Mouse (Mus musculus): ENCODE measurements around the gene Rrm2.

The Rrm2 gene

DNA sequence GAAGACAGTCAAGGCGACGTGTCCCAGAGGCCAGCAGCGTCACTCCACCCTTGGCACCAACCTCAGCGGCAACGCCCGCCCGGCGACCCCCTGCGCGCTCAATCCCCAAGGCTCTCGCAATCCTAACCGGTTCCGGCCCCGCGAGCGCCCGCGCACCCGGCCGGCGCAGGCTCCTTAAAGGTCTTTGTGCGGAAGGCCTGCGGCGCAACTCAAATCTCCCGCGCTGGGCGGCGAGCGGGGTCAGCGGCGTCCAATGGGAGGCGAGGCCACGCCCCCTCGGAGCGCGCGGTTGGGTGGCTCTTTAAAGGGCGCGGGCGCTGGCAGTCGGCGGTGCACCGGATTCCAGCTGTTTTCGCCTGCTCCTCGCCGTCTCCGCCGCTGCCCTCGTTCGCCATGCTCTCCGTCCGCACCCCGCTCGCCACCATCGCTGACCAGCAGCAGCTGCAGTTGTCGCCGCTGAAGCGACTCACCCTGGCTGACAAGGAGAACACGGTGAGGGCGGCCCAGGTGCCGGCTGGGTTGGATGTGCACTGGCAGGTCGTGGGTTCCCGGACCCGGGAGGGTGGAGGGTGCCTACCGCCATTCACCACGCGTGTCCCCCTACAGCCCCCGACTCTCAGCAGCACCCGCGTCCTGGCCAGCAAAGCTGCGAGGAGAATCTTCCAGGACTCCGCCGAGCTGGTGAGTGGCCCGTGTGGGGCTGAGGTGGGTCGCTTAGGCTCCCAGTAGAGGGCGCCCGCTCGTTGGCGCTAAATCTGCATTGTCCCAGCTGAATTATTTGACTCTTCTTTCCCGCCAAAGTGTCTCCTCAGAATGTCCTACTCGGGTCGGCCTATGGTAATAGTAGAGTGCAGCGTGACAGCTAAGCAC lies at the start of gene Rrm2:
TSS of gene Rrm2 (plus strand) at position 288 of the 870 bp plus-strand sequence.
- no peak for TF ChIP-seq GATA4 (IDR thresholded peaks at IDR 0.05; ENCODE audit: insufficient replicate concordance, low read length)

DNA sequence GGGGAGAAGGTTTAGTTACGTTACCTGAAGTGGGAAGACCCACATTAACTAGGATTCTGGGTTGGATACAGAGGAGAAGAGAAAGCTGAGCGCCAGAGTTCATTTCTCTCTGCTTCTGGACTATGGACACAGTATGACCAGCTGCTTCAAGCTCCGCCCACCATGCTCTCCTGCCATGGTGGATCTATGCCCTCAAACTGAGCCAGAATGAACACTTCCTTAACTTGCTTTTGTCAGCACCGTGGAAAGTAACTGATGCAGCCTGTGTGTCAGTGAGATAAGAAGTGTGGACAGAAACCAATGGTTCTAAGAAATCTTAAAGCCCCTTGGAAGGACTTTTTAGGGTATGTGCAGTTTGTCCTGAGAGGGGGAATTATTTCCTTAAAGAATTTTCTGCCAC lies 49.0 kb upstream of the Rrm2 start:
- TF ChIP-seq GATA4 (IDR thresholded peaks at IDR 0.05; ENCODE audit: insufficient replicate concordance, low read length): no peak

DNA sequence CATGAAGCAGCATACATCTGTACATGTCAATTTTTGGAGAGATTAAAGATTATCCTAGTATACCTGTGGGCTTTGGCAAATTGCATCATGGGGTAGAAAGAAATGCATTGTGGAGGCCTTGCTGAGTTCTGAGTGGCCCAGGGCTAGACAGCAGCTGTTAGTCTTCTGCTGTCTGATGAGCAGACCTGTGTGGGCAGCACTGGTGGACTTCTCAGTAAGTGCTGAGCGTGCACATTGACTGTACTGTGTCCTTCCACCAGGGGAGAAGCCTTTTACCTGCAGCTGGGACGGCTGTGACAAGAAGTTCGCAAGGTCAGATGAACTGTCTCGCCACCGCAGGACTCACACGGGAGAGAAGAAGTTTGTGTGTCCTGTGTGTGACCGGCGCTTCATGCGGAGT lies 48.1 kb upstream of the Rrm2 start:
- TF ChIP-seq GATA4 (IDR thresholded peaks at IDR 0.05; ENCODE audit: insufficient replicate concordance, low read length): no peak

DNA sequence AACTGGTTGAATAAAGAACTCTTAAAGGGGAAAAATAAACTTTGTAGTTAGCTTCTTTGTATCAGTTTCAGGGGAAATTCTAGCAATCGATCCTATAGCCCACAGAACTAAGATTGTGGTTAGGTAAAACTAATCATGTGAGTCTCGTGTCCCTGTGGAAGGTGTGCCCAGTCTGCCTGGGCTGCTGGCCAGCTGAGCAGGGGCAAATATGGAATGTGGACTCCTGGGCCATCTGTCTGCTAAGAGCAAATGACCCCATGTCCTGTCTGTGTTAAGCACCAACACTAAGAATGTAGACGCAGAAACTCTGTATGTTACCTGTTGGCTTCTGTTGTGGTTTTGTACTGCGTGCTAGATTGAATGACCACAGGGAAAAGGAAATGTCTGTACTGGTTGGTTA lies 46.9 kb upstream of the Rrm2 start:
- no peak for TF ChIP-seq GATA4 (IDR thresholded peaks at IDR 0.05; ENCODE audit: insufficient replicate concordance, low read length)

DNA sequence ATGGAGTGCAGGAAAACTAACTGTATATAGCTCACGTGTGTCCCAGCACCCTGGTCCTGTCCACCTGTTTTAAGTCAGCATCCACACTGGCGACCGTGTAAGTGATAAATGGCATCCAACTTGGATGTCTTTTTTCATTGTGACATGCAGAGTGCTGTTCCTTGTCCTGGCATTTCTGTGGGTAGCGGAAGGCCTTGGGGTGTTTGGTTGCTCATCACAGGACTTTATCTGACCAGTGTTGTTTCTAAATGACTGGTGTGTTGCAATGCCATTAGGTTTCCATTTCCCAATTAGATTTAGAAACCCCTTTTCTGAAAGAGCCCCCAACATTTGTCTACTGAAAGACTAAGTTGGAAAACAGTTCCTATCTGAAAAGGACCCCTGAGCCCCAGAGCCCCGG lies 45.9 kb upstream of the Rrm2 start:
- no peak for TF ChIP-seq GATA4 (IDR thresholded peaks at IDR 0.05; ENCODE audit: insufficient replicate concordance, low read length)

DNA sequence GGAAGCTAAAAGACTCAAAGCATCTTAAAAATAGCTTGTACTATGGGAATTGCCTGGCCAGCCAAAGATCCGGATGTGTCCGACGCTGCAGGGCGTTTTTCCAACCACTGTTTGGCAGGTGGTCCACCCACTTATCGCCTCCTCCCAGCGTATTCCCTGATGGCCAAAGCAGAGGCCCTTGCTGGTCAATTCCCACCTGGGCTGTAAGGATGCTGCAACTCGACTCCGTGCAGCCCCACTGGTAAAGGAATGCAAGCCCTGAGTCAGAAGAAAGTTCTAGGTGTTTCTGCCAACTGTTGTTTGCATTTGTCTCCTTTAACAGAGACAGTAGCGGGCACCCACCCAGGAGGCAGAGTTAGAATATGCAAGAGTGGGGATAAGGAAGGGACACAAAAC lies 27.9 kb upstream of the Rrm2 start:
- no peak for TF ChIP-seq GATA4 (IDR thresholded peaks at IDR 0.05; ENCODE audit: insufficient replicate concordance, low read length)

DNA sequence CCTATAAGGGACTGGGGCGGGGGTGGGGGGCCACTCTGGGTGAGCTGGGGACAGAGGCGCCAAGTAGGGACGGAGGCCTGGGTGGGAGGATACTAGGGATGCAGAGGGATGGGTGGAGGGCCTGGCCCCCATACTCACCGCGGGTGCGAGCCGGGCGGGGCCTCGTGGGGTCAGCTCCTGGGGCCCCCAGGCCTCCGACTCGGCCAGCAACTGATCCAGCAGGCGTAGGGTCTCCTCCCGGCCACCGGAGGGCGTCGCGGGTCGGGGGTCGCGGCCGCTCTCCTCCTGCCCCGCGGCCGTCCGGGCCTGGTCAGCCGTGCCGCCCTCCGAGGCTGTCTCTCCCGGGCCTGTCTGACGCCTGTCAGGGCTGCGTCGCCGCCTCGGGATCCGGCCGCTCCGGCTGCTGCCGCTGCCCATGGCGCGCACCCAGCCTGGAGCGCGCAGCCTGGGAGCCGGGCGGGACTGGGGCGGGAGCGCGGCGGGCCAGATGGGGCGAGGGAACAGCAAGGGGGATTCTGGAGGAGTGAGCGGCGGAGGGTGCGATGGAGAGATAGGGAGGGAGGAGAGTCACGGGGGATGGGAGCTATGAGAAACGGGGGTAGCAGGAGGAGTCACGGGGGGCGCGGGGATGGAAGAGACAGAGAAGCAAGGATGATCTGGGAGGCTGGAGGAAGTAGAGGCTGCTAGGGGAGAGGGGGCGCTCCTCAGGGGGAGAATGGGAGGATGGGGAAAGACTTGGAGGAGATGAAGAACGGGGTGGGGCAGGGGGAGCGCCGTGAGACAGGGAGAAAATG lies 27.4 kb upstream of the Rrm2 start:
- no peak for TF ChIP-seq GATA4 (IDR thresholded peaks at IDR 0.05; ENCODE audit: insufficient replicate concordance, low read length)

DNA sequence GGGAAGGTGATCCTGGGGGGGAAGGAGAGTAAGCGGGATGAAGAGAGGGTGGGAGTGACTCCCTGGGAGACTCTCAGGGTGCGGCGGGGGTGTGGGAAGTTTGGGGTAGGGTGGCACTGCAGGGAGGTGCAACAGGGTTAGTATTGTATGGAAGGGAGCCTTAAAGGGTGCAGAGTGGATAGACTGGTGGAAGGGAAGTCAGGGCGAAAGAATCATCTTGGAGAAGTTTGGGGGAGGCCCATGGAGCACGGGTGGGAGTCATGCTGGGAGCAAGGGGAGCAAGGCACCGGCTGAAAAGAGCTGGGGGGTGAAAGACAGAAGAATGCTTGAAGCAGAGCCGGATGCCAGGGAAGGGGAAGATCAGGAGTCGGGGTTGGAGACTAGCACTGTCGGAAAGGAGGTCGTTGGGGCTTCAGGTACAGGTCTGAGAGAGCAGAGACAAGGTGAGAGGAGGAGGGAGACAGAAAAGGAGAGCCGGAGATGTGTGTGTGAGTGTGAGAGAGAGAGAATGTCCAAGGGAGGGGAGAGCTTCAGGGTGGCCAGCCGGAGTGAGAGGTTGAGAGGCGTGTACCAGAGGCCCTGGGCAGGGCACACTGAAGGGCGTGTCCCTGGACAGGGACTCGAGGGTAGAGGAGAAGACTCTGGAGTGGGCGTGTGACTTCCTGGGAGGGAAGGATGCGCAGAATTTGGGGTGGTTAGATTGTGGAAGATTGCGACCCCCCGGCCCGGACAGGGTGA lies 26.6 kb upstream of the Rrm2 start, which contains the start of gene Cys1:
TSS of gene Cys1 (minus strand) at position 528 of the 738 bp plus-strand sequence.
- TF ChIP-seq GATA4 (IDR thresholded peaks at IDR 0.05; ENCODE audit: insufficient replicate concordance, low read length): no peak

DNA sequence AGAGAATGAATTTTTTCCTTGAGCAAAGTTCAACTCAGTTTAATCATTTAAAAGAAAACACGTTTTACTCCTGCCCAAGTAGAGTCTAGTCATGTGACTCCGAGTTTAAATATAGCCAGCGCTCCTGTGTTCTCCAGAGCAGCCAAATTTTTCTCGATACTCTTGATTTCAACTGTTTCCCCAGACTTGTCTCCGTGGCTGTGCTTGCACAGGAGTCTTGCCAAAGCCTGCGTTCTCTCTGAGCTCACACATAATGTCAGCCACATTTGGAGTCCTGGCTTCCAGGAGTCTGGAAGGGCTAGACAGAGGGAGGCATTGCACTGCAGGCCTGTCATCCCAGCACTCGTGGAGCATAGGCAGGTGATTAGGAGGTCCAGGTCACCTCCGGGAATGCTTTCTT lies 25.5 kb upstream of the Rrm2 start:
- no peak for TF ChIP-seq GATA4 (IDR thresholded peaks at IDR 0.05; ENCODE audit: insufficient replicate concordance, low read length)

DNA sequence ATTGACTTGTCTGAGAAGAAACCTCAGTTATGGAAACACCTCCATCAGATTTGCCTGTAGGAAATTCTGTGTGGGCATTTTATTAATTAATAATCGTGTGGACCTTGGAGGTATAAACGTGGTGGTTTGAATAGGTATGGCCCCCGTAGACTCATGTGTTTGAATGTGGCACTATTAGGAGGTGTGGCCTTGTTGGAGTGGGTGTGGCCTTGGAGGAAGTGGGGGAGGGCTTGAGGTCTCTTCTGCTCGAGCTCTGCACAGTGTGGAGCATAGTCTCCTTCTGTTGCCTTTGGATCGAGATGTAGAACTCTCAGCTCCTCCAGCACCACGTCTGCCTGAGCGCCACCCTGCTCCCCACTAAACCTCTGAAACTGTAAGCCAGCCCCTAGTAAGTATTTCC lies 24.6 kb upstream of the Rrm2 start:
- TF ChIP-seq GATA4 (IDR thresholded peaks at IDR 0.05; ENCODE audit: insufficient replicate concordance, low read length): no peak

DNA sequence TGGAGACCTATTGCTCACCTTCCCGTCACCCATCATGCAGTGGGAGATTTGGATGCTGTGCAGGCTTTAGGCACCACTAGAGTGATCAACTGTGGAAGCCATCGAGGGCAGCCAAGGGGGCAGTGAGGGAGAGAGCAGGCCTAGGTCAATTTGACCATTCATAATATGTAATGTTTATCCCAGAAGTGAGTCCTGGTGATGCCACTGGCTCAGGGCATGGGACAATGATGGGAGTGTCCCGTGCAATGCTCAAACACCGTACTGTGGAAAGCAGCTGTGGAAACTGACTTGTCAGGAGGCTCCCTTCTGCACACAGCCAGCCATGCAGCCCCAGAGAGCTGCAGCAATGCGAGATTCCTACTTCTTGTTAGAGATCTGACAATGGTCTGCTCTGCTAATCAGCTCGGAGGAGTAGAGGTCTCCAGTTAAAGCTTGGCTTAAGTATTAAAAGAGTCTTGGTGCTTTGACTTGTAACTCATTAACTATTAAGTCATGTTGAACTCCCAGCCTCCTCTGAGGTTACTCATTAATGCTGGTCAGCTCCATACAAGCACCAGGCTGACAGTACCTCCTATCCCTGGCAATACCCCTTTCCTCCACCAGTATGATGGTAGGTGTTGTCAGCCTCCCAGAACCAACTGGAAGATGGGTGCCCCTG lies 21.9 kb upstream of the Rrm2 start:
- TF ChIP-seq GATA4 (IDR thresholded peaks at IDR 0.05; ENCODE audit: insufficient replicate concordance, low read length): no peak

DNA sequence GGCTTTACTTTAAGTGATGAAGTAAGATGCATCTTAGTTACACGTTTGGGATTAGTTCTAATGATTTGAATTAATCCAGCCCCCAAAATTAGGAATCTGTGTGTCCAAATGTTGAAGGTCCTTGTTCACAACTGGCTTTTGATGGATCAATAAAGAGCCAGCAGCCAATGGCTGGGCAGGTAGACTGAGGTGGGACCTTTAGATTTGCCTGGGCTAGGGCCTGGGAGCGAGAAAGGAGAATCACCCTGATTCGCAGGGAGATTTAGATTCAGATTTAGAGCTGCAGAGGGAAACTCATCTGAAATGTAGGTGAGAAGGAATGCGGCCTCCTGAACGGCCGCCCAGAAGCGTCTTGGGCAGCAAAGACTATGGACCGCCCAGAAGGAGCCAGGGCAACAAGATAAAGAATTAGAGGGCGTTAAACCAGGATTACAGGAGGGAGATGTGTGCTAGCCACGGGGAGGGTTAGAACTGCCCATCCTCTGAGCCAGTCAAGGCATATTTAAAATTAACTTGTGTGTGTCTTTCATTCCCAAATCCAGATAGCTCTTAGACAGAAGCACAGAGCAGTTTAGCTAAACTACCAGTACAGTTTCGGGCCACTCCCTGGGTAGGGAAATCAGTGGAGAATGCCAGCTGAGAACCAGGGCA lies 21.2 kb upstream of the Rrm2 start:
- peak; percentile 41; the same call in 1 of the 2 replicates for TF ChIP-seq GATA4 (IDR thresholded peaks at IDR 0.05; ENCODE audit: insufficient replicate concordance, low read length)

DNA sequence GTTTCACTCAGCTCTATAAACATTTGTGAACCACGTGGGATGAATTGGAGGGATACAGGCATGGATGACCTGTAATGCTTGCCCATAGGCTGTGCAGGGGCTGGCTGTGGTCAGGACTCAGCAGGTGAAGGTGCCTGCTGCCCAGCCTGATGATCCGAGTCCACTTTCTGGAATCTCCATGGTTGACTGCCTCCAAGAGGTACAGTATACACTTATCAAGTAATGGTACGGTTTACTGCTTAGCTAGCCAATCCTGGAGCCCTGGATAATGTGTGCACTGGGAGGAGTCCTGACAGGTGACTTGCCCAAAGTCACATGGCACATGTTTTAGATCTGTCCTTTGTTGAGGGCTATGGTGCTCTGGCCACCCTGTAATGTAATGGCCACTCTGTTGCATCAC lies 17.7 kb upstream of the Rrm2 start:
- TF ChIP-seq GATA4 (IDR thresholded peaks at IDR 0.05; ENCODE audit: insufficient replicate concordance, low read length): no peak
